Mouse (Mus musculus): ENCODE results near the gene Ush2a. TPM values are rescaled to one million over a fixed set of nuclear protein-coding genes. Genes with fewer than 3 reads are reported as not detected.

The Ush2a gene
- polyA plus RNA-seq, 1 experiment from 2014 or later: 0.06 TPM

DNA sequence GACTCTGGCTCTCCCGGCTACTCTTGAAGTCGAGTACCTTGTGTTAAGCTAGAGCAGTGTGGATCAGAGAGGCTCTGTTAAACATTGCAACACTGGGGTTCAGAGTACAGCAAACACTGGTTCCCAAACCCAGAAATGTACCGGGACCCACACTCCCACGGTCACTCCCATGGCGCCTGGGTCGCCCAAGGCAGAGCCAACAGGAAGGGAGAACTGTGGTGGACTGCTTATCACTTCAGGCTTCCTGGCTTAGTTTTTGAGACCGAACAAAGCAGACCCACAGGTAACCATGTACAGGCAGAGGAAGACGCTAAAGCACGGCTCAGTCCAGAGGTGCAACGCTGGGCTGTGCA is 413.7 kb downstream of the Ush2a start:
- ATAC-seq (peak; percentile 80), DNase-seq (ENCODE audit: low spot score) (no peak)
- no peak overlapping the region for H3K4me2 ChIP-seq (replicated peaks; ENCODE audit: low read depth, low read length)
- no peaks in the 10 kb centered on the region for H3K4me1 ChIP-seq (ENCODE audit: insufficient read depth, low read depth, low read length)
- H3K27ac ChIP-seq (ENCODE audit: low read length): peak overlapping the region; percentile 54; the same call in 1 of the 2 replicates
- H3K36me3 ChIP-seq (ENCODE audit: insufficient read depth, low read length): no peaks in the 10 kb centered on the region
- no peak for TF ChIP-seq CTCF (IDR thresholded peaks at IDR 0.05)
- TF ChIP-seq EP300 (IDR thresholded peaks at IDR 0.05): no peak
- 39% methylated on average over 10 of the region's 10 CpGs for WGBS
- H3K4me3 ChIP-seq (ENCODE audit: low read depth, low read length): no peak overlapping the region
- no peaks in the 10 kb centered on the region for H3K27me3 ChIP-seq (replicated peaks; ENCODE audit: insufficient read depth, low read length)
- no peak overlapping the region for H3K9ac ChIP-seq (replicated peaks; ENCODE audit: low read depth)
- H3K9me3 ChIP-seq (ENCODE audit: low read length): no peaks in the 10 kb centered on the region

DNA sequence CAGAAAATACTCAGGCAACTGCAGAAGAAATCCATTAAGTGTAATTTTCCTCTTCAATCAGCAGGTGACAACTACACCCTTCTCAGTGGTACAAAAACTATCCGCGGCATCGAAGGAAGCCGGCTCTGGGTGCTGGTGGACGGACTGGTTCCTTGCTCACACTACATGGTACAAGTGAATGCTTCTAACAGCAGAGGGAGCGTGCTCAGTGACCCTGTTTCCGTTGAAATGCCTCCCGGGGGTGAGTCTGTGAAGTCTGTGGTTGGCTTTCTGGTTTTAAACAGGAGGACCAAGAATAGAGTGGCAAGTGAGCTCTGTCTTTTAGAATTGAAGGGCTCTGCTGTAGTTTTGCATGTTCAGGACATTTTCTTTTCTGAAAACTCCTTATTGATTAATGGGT is 416.4 kb downstream of the Ush2a start:
- Histone ChIP-seq H3K27ac (ENCODE audit: low read length) (no peak overlapping the region), H3K4me1 (ENCODE audit: insufficient read depth, low read depth, low read length) (no peaks in the 10 kb centered on the region), H3K9ac (replicated peaks; ENCODE audit: low read depth) (no peak overlapping the region), H3K9me3 (ENCODE audit: low read length) (no peaks in the 10 kb centered on the region), H3K4me3 (ENCODE audit: low read depth, low read length) (no peak overlapping the region), H3K27me3 (replicated peaks; ENCODE audit: insufficient read depth, low read length) (no peaks in the 10 kb centered on the region), H3K36me3 (ENCODE audit: insufficient read depth, low read length) (no peaks in the 10 kb centered on the region), H3K4me2 (replicated peaks; ENCODE audit: low read depth, low read length) (no peak overlapping the region)
- no peak for ATAC-seq
- TF ChIP-seq EP300 (IDR thresholded peaks at IDR 0.05) (no peak), CTCF (IDR thresholded peaks at IDR 0.05) (peak; percentile 16; the same call in 1 of the 2 replicates)
- DNase-seq (ENCODE audit: low spot score): peak; percentile 9
- 40% methylated on average over 8 of the region's 8 CpGs for WGBS

GRCm38 (mm10) chr1:188686362-188686761 is 424.5 kb downstream of the Ush2a start:
- no peaks in the 10 kb centered on the region for H3K27me3 ChIP-seq (replicated peaks; ENCODE audit: insufficient read depth, low read length)
- WGBS: 75% methylated on average over 14 of the region's 14 CpGs
- H3K4me3 ChIP-seq (ENCODE audit: low read depth, low read length): no peak overlapping the region
- ATAC-seq (peak; percentile 92), DNase-seq (ENCODE audit: low spot score) (peak; percentile 66)
- no peaks in the 10 kb centered on the region for H3K9me3 ChIP-seq (ENCODE audit: low read length)
- no peak overlapping the region for H3K27ac ChIP-seq (ENCODE audit: low read length)
- TF ChIP-seq EP300 (IDR thresholded peaks at IDR 0.05) (0 out of 2 replicates have a peak, but pooled peaks have one; percentile 17), CTCF (IDR thresholded peaks at IDR 0.05) (no peak)
- H3K4me1 ChIP-seq (ENCODE audit: insufficient read depth, low read depth, low read length): no peaks in the 10 kb centered on the region
- no peaks in the 10 kb centered on the region for H3K36me3 ChIP-seq (ENCODE audit: insufficient read depth, low read length)
- no peak overlapping the region for H3K4me2 ChIP-seq (replicated peaks; ENCODE audit: low read depth, low read length)
- no peak overlapping the region for H3K9ac ChIP-seq (replicated peaks; ENCODE audit: low read depth)

GRCm38 (mm10) chr1:188696295-188696694 is 434.5 kb downstream of the Ush2a start:
- no peak overlapping the region for H3K9ac ChIP-seq (replicated peaks; ENCODE audit: low read depth)
- H3K4me2 ChIP-seq (replicated peaks; ENCODE audit: low read depth, low read length): no peak overlapping the region
- no peak for DNase-seq (ENCODE audit: low spot score)
- ATAC-seq: no peak
- no peaks in the 10 kb centered on the region for H3K36me3 ChIP-seq (ENCODE audit: insufficient read depth, low read length)
- H3K4me1 ChIP-seq (ENCODE audit: insufficient read depth, low read depth, low read length): no peaks in the 10 kb centered on the region
- H3K9me3 ChIP-seq (ENCODE audit: low read length): no peaks in the 10 kb centered on the region
- H3K4me3 ChIP-seq (ENCODE audit: low read depth, low read length): no peak overlapping the region
- TF ChIP-seq CTCF (IDR thresholded peaks at IDR 0.05): no peak
- TF ChIP-seq EP300 (IDR thresholded peaks at IDR 0.05): no peak
- 55% methylated on average over 2 of the region's 2 CpGs for WGBS
- H3K27me3 ChIP-seq (replicated peaks; ENCODE audit: insufficient read depth, low read length): no peaks in the 10 kb centered on the region
- H3K27ac ChIP-seq (ENCODE audit: low read length): no peak overlapping the region

GRCm38 (mm10) chr1:188708176-188708575 is 446.4 kb downstream of the Ush2a start:
- TF ChIP-seq CTCF (IDR thresholded peaks at IDR 0.05): peak; percentile 54
- no peak for TF ChIP-seq EP300 (IDR thresholded peaks at IDR 0.05)
- H3K27me3 ChIP-seq (replicated peaks; ENCODE audit: insufficient read depth, low read length): no peaks in the 10 kb centered on the region
- H3K9me3 ChIP-seq (ENCODE audit: low read length): no peaks in the 10 kb centered on the region
- no peak overlapping the region for H3K4me3 ChIP-seq (ENCODE audit: low read depth, low read length)
- H3K4me2 ChIP-seq (replicated peaks; ENCODE audit: low read depth, low read length): no peak overlapping the region
- ATAC-seq: no peak
- H3K4me1 ChIP-seq (ENCODE audit: insufficient read depth, low read depth, low read length): no peaks in the 10 kb centered on the region
- H3K27ac ChIP-seq (ENCODE audit: low read length): no peak overlapping the region
- no peaks in the 10 kb centered on the region for H3K36me3 ChIP-seq (ENCODE audit: insufficient read depth, low read length)
- WGBS: 81% methylated on average over 4 of the region's 4 CpGs
- no peak for DNase-seq (ENCODE audit: low spot score)
- no peak overlapping the region for H3K9ac ChIP-seq (replicated peaks; ENCODE audit: low read depth)

- no peak for ATAC-seq
- Histone ChIP-seq H3K27ac (ENCODE audit: low read length) (no peak overlapping the region), H3K9ac (replicated peaks; ENCODE audit: low read depth) (no peak overlapping the region), H3K9me3 (ENCODE audit: low read length) (no peaks in the 10 kb centered on the region), H3K36me3 (ENCODE audit: insufficient read depth, low read length) (no peaks in the 10 kb centered on the region), H3K27me3 (replicated peaks; ENCODE audit: insufficient read depth, low read length) (no peaks in the 10 kb centered on the region), H3K4me1 (ENCODE audit: insufficient read depth, low read depth, low read length) (no peaks in the 10 kb centered on the region), H3K4me3 (ENCODE audit: low read depth, low read length) (no peak overlapping the region), H3K4me2 (replicated peaks; ENCODE audit: low read depth, low read length) (no peak overlapping the region)
- TF ChIP-seq CTCF (IDR thresholded peaks at IDR 0.05) (no peak), EP300 (IDR thresholded peaks at IDR 0.05) (no peak)
- 84% methylated on average over 10 of the region's 10 CpGs for WGBS
- DNase-seq (ENCODE audit: low spot score): no peak
These were observed 446.9 kb downstream of the Ush2a start for GRCm38 (mm10) chr1:188708694-188709093.

DNA sequence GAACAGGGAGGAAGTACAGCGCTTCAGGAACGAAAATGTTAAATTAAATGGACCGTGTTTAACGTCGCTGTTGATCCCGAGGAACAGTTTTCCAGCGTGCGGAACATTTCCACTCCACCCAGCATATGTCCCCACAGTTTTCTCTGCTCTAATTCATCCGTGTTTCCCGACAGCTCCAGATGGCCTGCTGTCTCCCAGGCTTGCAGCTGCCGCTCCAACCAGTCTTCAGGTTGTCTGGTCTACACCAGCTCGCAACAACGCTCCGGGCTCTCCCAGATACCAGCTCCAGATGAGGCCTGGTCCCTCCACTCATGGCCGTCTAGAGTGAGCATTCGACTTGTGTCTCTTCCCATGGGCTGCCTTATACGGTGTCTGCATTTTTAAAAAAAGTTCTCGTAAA is 452.3 kb downstream of the Ush2a start:
- WGBS: 86% methylated on average over 18 of the region's 18 CpGs
- Histone ChIP-seq H3K9ac (replicated peaks; ENCODE audit: low read depth) (no peak overlapping the region), H3K4me1 (ENCODE audit: insufficient read depth, low read depth, low read length) (no peaks in the 10 kb centered on the region), H3K27ac (ENCODE audit: low read length) (no peak overlapping the region), H3K36me3 (ENCODE audit: insufficient read depth, low read length) (no peaks in the 10 kb centered on the region), H3K4me3 (ENCODE audit: low read depth, low read length) (no peak overlapping the region), H3K4me2 (replicated peaks; ENCODE audit: low read depth, low read length) (no peak overlapping the region), H3K27me3 (replicated peaks; ENCODE audit: insufficient read depth, low read length) (no peaks in the 10 kb centered on the region), H3K9me3 (ENCODE audit: low read length) (no peaks in the 10 kb centered on the region)
- DNase-seq (ENCODE audit: low spot score) (no peak), ATAC-seq (no peak)
- TF ChIP-seq EP300 (IDR thresholded peaks at IDR 0.05): no peak
- TF ChIP-seq CTCF (IDR thresholded peaks at IDR 0.05): no peak
